Mouse (Mus musculus) hindbrain, embryonic 16.5 days (tissue): ENCODE results near the gene Gm17482. TPM values are rescaled to one million over a fixed set of nuclear protein-coding genes. Genes with fewer than 3 reads are reported as not detected.
"Not testable (repeated sequence)": the region's sequence is repeated elsewhere in the genome, so short reads cannot be mapped to it uniquely, and the experiment has no call there.

ENCODE experiments used
- ATAC-seq: fragments of 200-750 bp; cut with Nextera tagmentation; 2 replicates; pipeline ENCODE4 v1.8.0; 2017; ENCODE audit warnings: moderate TSS enrichment, moderate library complexity
- H3K27ac ChIP-seq: fragments of 300-500 bp; sonication (generic); 2 replicates; pipeline ENCODE4 v1.5.1; 2014; ENCODE audit warnings: low read depth, mild to moderate bottlenecking, control low read depth, low read length, moderate library complexity
- H3K27me3 ChIP-seq: fragments of 300-500 bp; sonication (generic); replicated peaks from 2 replicates; pipeline ENCODE4 v1.6.1; 2014; ENCODE audit warnings: low read length; ENCODE audit not compliant: control insufficient read depth, insufficient read depth
- H3K36me3 ChIP-seq: fragments of 300-500 bp; sonication (generic); 2 replicates; pipeline ENCODE4 v1.6.1; 2014; ENCODE audit warnings: mild to moderate bottlenecking, low read length, moderate library complexity, mixed read lengths; ENCODE audit not compliant: control insufficient read depth, insufficient read depth
- H3K4me1 ChIP-seq: fragments of 300-500 bp; sonication (generic); 2 replicates; pipeline ENCODE4 v1.6.1; 2014; ENCODE audit warnings: low read depth, low read length; ENCODE audit not compliant: control insufficient read depth, insufficient read depth
- H3K4me2 ChIP-seq: fragments of 300-500 bp; sonication (generic); 2 replicates; pipeline ENCODE4 v1.6.1; 2014; ENCODE audit warnings: mild to moderate bottlenecking, low read length, control low read depth, moderate library complexity
- H3K4me3 ChIP-seq: fragments of 300-500 bp; sonication (generic); 2 replicates; pipeline ENCODE4 v1.5.1; 2014; ENCODE audit warnings: mild to moderate bottlenecking, low read length, control low read depth, moderate library complexity
- H3K9ac ChIP-seq: fragments of 300-500 bp; sonication (generic); 2 replicates; pipeline ENCODE4 v1.6.1; 2014; ENCODE audit warnings: low read depth, mild to moderate bottlenecking, control low read depth, low read length, moderate library complexity
- H3K9me3 ChIP-seq: fragments of 300-500 bp; sonication (generic); 2 replicates; pipeline ENCODE4 v1.6.1; 2014; ENCODE audit warnings: mild to moderate bottlenecking, low read length, moderate library complexity; ENCODE audit not compliant: control insufficient read depth
- WGBS: fragments of 180-500 bp; shearing (Covaris S2); extraction: QIAGEN DNeasy Blood & Tissue Kit; methylation state at CpG from one replicate; pipeline ENCODE4 v1.1.7; 2014; 5-methylcytosine and 5-hydroxymethylcytosine counted together
- polyA plus RNA-seq: library from polyadenylated mRNA; unstranded; fragments of >200 nt; fragmentation: Nextera tagmentation; extraction: Ambion mirVana; gene quantifications from 2 replicates; pipeline ENCODE4 v1.2.1, GENCODE M21; 2015

Gm17482 gene
- polyA plus RNA-seq, 1 experiment from 2014 or later, result not detected

GRCm38 (mm10) chr6:115240431-115240830 lies 13.3 kb downstream of the Gm17482 start:
- H3K27me3 ChIP-seq, H3K4me2 ChIP-seq, H3K36me3 ChIP-seq, H3K9me3 ChIP-seq, H3K9ac ChIP-seq, H3K27ac ChIP-seq, H3K4me1 ChIP-seq, H3K4me3 ChIP-seq, ATAC-seq: not testable (repeated sequence)
- WGBS, result 51% methylated on average over 2 of the region's 2 CpGs

GRCm38 (mm10) chr6:115241131-115241699 lies 14.1 kb downstream of the Gm17482 start:
- 0 out of 2 replicates have a peak, but pooled peaks have one; percentile 48 for ATAC-seq
- WGBS, result 55% methylated on average over 3 of the region's 3 CpGs
- Histone ChIP-seq H3K27ac (no peak overlapping the region), H3K9ac (no peak overlapping the region), H3K4me3 (no peak overlapping the region), H3K9me3 (no peaks in the 10 kb centered on the region), H3K4me2 (no peak overlapping the region), H3K4me1 (peaks cover 2% of the 10 kb centered on the region; the same call in 1 of the 2 replicates), H3K27me3 (no peaks in the 10 kb centered on the region), H3K36me3 (peaks cover 10% of the 10 kb centered on the region)

GRCm38 (mm10) chr6:115241939-115242338 lies 14.8 kb downstream of the Gm17482 start:
- Histone ChIP-seq H3K36me3 (peaks cover 10% of the 10 kb centered on the region), H3K4me3 (no peak overlapping the region), H3K9me3 (no peaks in the 10 kb centered on the region), H3K27ac (no peak overlapping the region), H3K4me2 (no peak overlapping the region), H3K4me1 (peaks cover 2% of the 10 kb centered on the region; the same call in 1 of the 2 replicates), H3K27me3 (no peaks in the 10 kb centered on the region), H3K9ac (no peak overlapping the region)
- ATAC-seq, result no peak
- 75% methylated on average over 3 of the region's 3 CpGs for WGBS

GRCm38 (mm10) chr6:115244222-115244621 lies 17.1 kb downstream of the Gm17482 start:
- Histone ChIP-seq H3K4me2 (no peak overlapping the region), H3K4me1 (peaks cover 2% of the 10 kb centered on the region; the same call in 1 of the 2 replicates), H3K4me3 (no peak overlapping the region), H3K9me3 (no peaks in the 10 kb centered on the region), H3K9ac (no peak overlapping the region), H3K27me3 (no peaks in the 10 kb centered on the region), H3K27ac (no peak overlapping the region), H3K36me3 (peaks cover 12% of the 10 kb centered on the region)
- no peak for ATAC-seq
- 74% methylated on average over 2 of the region's 2 CpGs for WGBS

GRCm38 (mm10) chr6:115245500-115246058 lies 18.4 kb downstream of the Gm17482 start:
- H3K9me3 ChIP-seq, result no peaks in the 10 kb centered on the region
- no peak overlapping the region for H3K4me3 ChIP-seq
- no peak overlapping the region for H3K27ac ChIP-seq
- peaks cover 4% of the 10 kb centered on the region for H3K36me3 ChIP-seq
- WGBS, result 77% methylated on average over 3 of the region's 3 CpGs
- H3K4me1 ChIP-seq, result peaks cover 2% of the 10 kb centered on the region; the same call in 1 of the 2 replicates
- H3K4me2 ChIP-seq, result no peak overlapping the region
- H3K9ac ChIP-seq, result no peak overlapping the region
- ATAC-seq, result no peak
- H3K27me3 ChIP-seq, result no peaks in the 10 kb centered on the region

GRCm38 (mm10) chr6:115251531-115251985 lies 24.4 kb downstream of the Gm17482 start:
- peak; percentile 80 for ATAC-seq
- H3K36me3 ChIP-seq, result peaks cover 2% of the 10 kb centered on the region; the same call in 1 of the 2 replicates
- H3K4me1 ChIP-seq, result peaks cover 3% of the 10 kb centered on the region
- no peaks in the 10 kb centered on the region for H3K9me3 ChIP-seq
- peak overlapping the region; percentile 30 for H3K4me3 ChIP-seq
- H3K27ac ChIP-seq, result peak overlapping the region; percentile 77
- peak overlapping the region; percentile 47 for H3K4me2 ChIP-seq
- H3K9ac ChIP-seq, result peak overlapping the region; percentile 44
- WGBS, result 3% methylated on average over 13 of the region's 13 CpGs
- H3K27me3 ChIP-seq, result no peaks in the 10 kb centered on the region

- H3K4me1 ChIP-seq, result peaks cover 3% of the 10 kb centered on the region
- no peaks in the 10 kb centered on the region for H3K9me3 ChIP-seq
- peak within 1 kb of the TSS; percentile 47 for H3K4me2 ChIP-seq
- H3K4me3 ChIP-seq, result peak within 1 kb of the TSS; percentile 30
- WGBS, result 20% methylated on average over 7 of the region's 10 CpGs
- H3K36me3 ChIP-seq, result peaks cover 2% of the 10 kb centered on the region; the same call in 1 of the 2 replicates
- H3K9ac ChIP-seq, result peak within 1 kb of the TSS; percentile 44
- H3K27me3 ChIP-seq, result no peaks in the 10 kb centered on the region
- H3K27ac ChIP-seq, result peak within 1 kb of the TSS; percentile 77
- ATAC-seq, result peak; percentile 91
Observed at GRCm38 (mm10) chr6:115252099-115252873, 25.1 kb downstream of the Gm17482 start, which contains the start of gene Timp4. Timp4 (minus strand) TSS chr6:115252205.

DNA sequence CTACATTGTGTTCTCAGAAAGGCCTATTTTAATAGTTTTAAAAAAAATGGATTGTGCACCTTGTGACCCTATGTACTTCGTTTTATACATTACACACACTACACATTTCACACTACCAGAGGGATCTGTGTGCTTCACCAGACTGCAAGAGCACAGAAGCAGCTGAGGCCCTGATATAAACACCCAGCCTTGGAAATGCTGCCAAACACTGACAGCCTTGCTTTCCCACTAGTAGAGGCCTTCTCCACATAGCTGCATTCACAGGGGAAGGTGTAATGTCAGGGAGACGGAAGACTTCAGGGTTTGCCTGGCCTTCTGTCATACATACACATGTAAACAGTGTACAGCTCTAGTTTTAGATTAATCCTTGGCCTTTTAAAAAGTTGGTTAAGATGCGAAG lies 28.0 kb downstream of the Gm17482 start:
- no peak overlapping the region for H3K4me2 ChIP-seq
- H3K9me3 ChIP-seq, result no peaks in the 10 kb centered on the region
- no peak overlapping the region for H3K9ac ChIP-seq
- H3K4me3 ChIP-seq, result no peak overlapping the region
- ATAC-seq, result no peak
- H3K27ac ChIP-seq, result no peak overlapping the region
- H3K36me3 ChIP-seq, result no peaks in the 10 kb centered on the region
- peaks cover 3% of the 10 kb centered on the region for H3K4me1 ChIP-seq
- 84% methylated on average over 3 of the region's 3 CpGs for WGBS
- H3K27me3 ChIP-seq, result no peaks in the 10 kb centered on the region

GRCm38 (mm10) chr6:115260507-115260906 lies 33.4 kb downstream of the Gm17482 start:
- Histone ChIP-seq H3K4me3 (no peak overlapping the region), H3K9me3 (no peaks in the 10 kb centered on the region), H3K27ac (no peak overlapping the region), H3K27me3 (no peaks in the 10 kb centered on the region), H3K36me3 (peaks cover 15% of the 10 kb centered on the region; the same call in 1 of the 2 replicates), H3K4me2 (no peak overlapping the region), H3K9ac (no peak overlapping the region), H3K4me1 (no peaks in the 10 kb centered on the region)
- WGBS, result 86% methylated on average over 3 of the region's 3 CpGs
- ATAC-seq, result no peak
